Mouse (Mus musculus) retina, postnatal 1 day (tissue): ENCODE measurements around the gene Kalrn.

Experiments used
- DNase-seq: peaks from one replicate; pipeline ENCODE4 v3.0.0-alpha.2; 2012

Gene Kalrn

GRCm38 (mm10) chr16:33928788-33929462 is 644.4 kb downstream of the Kalrn start:
- peak; percentile 65 for DNase-seq

- DNase-seq = no peak
Observed at GRCm38 (mm10) chr16:33927263-33927824, 646.0 kb downstream of the Kalrn start.

GRCm38 (mm10) chr16:33923758-33924157 is 649.6 kb downstream of the Kalrn start:
- DNase-seq = no peak

- no peak for DNase-seq
Observed at GRCm38 (mm10) chr16:33923001-33923316, 650.4 kb downstream of the Kalrn start.

DNA sequence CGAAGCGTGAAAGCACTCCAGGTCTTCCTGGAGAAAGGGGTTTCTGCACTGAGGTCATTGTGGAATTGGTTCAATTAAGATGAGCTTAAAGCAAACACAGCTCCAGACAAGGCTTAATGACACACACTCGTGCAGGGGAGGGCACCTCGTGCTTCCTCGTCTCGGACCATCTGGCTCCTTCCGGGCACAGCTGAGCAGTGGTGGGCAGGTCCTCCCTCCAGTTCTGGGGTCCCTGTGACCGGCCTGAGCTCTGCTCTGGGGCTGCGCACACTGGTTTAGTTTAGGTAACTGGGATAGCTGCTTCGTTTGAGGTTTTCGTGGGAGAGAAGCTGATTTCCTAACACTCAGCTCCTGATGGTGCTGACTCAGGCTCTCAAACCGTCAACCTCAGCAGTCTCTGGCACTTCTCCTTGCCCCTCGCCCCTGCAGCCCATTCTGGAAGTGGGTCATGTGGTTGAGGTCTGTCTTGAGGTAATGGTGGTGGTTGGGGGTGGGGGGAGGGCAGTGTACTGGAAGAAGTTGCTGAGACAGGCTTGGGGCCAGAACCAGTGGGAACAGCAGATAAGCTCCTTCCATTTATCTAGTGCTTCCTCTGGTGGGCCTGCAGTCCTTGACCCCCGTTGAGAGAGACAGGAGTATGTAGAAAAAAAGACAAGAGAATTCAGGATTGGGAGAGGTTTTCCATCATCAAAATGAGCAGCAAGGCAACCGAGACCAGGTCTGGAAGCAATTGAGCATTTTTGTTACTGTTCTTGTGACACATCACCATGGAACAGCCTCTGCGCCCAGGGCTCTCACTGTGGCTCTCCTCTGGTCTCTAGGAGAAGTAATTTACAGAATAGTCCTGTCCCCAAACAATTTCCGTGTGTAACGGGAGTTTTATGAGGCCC is 651.0 kb downstream of the Kalrn start:
- peak; percentile 83 for DNase-seq

- no peak for DNase-seq
Observed at GRCm38 (mm10) chr16:33921514-33921913, 651.8 kb downstream of the Kalrn start.
